Mouse (Mus musculus) megakaryocyte, embryonic 14.5 days (primary cell): ENCODE results near the gene Espl1.

ENCODE experiments used
- FLI1 ChIP-seq: IDR thresholded peaks from 2 replicates; pipeline ENCODE4 v1.6.1; 2012; ENCODE audit warnings: low read length, inconsistent platforms, mixed read lengths
- GATA1 ChIP-seq: IDR thresholded peaks from 3 replicates; pipeline ENCODE4 v1.6.1; 2012; ENCODE audit warnings: mixed read lengths, low read length, inconsistent platforms, borderline replicate concordance

- TF ChIP-seq GATA1 (no peak), FLI1 (no peak)
These were observed 17.4 kb upstream of the Espl1 start for GRCm38 (mm10) chr15:102278726-102279091.
